Mouse (Mus musculus) hematopoietic stem cell, adult 5-6 weeks (primary cell): Measurements from ENCODE around the gene Catsperz. TPM values are rescaled to one million over a fixed set of nuclear protein-coding genes. Genes with fewer than 3 reads are reported as not detected.

Experiments
- ATAC-seq, 2 experiments: fragments of 125-278 bp in 1 of 2; replicated peaks in 1 of 2; 2 replicates each; pipeline ENCODE4 v1.8.0; 2016 to 2017; ENCODE audit warnings: inconsistent platforms in 2 of 2, mild to moderate bottlenecking in 2 of 2, moderate number of reproducible peaks in 2 of 2, low read depth in 1 of 2, moderate TSS enrichment in 1 of 2; ENCODE audit not compliant: low FRiP score in 2 of 2, poor library complexity in 2 of 2, severe bottlenecking in 2 of 2, insufficient read depth in 1 of 2, low TSS enrichment in 1 of 2
- total RNA-seq: library from RNA; stranded (forward); fragments of 172-1452, 232-1000 nt; gene quantifications from 2 replicates; pipeline ENCODE4 v1.2.3, GENCODE M21; 2017

Catsperz gene
- total RNA-seq, 1 experiment from 2014 or later: not detected

DNA sequence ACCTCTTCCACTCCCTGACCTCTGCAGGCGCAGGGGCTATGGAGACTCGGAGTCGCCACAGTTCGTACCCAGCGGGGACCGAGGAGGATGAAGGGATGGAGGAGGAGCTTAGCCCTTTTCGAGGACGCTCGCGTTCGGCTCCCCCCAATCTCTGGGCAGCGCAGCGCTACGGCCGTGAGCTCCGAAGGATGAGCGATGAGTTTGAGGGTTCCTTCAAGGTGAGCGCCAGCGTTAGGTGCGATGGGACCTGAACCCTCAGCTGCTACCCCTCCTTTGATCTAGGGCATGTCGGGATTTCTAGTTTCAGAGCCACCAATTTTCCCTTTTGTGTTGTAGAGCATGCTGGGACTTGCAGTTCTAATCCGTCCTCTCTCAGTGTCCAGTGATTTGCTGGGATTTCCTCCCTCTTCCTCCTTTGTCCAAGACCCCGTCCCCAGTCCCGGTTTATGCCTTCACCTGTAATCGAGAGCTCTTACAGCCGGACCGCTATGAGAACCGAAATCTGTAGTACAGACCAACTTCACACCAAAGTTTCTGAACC is 25.5 kb upstream of the Catsperz start:
- ATAC-seq: peak in 1 of 2 experiments; percentile 13; a peak in 2 of 4 replicates

DNA sequence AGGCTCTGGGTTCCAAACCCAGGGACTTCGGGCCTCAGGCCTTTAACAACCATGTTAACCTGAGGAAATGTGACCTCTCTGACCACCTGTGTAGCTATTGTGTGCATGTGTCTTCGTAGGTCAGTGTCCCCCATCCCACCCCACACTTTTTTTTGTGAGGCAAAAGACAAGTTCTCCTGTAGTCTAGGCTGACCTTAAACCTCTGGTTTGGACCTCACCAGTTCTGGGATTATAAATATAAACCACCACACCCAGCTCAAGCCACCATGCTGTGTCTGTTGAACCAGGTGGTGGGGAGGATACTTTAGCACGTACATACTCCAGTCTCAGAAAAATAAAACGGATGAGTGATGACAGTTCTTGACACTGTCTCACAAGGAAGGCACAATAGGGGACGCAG is 24.8 kb upstream of the Catsperz start:
- no peak for ATAC-seq

DNA sequence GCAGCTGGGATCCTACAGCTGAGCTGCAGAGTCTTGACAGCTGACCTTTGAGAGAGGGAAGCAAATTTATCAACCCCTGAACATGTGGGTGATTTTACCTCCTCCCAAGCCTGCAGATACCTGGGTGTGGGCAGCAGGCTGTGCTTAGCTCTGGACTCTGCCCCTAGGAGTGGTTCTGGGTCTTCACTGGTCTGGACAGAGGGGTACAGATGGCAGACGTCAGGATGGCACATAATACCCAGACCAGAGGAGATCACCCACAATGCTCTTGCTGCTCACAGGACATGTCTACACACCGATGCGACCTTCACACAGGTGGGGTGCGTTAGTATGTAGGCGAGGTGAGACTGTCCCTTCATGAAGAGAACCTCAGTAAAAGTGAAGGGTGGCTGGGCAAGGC is 24.4 kb upstream of the Catsperz start:
- no peak for ATAC-seq

DNA sequence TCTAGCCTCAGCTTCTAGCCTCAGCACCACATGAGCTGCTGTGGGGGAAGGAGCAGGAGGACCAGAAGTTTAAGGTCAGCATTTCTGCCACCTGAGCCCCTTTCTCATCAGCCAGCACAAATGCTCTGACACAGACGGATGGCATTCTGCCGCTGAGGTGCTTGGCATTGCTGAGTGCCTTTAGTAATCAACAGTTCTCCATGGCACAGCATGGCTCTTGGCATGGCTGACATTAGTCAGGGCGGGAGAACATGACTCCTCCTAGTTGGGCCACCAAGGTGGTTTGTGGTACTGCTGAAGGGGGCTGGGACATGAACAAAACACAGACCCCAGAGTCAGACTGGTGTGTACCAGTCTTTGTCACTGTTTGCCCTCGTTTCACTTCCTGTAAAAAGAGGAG is 23.0 kb upstream of the Catsperz start:
- ATAC-seq: no peak

DNA sequence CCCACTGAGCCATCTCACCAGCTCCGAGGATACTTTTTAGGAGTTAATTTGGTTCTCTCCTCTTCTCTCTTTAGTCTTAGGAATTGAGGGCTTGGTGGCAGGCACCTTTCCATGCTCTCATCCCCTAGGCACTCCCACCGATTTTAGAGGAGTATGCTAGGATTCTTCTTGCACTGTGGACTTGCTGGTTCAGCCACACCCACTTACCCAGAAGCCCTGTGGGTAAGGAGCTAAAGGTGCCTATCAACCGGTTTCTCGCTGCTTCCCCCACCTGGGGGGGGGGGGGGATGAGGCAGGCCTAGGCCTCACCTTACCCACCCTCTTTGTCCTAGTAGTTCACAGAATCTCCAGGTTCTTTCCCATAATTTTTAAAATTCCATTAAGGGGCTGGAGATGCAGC is 22.6 kb upstream of the Catsperz start:
- no peak for ATAC-seq

DNA sequence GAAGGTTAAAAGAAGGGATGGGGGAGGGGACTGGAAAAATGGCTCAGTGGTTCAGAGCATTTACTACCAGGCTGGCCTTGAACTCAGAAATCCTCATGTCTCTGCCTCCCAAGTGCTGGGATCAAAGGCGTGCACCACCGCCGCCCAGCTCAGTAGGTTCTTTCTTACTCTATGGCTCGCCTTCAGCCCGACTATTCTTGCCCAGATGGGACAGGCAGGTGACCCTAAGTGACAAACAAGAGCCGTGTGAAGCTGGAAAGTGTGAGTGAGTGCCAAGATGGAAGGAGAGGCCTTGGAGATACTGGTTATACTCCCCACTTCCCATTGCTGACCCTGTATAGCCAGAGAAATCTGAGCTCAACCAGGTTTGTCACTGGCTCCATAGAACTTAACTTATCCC is 18.5 kb upstream of the Catsperz start:
- no peak for ATAC-seq

DNA sequence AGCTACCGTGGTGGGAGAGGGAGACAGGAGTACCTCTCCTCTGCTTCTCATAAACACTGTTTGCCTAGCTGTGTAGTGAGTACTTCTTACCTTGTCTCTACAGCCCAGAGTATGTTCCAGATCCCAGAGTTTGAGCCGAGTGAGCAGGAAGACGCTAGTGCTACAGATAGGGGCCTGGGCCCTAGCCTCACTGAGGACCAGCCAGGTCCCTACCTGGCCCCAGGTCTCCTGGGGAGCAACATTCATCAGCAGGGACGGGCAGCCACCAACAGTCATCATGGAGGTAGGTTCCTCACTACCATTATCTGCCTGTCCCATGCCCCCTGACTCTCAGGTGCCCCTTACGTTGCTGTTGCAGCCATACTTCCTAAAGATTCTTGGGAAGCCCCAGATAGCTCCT is 17.6 kb upstream of the Catsperz start:
- no peak for ATAC-seq

DNA sequence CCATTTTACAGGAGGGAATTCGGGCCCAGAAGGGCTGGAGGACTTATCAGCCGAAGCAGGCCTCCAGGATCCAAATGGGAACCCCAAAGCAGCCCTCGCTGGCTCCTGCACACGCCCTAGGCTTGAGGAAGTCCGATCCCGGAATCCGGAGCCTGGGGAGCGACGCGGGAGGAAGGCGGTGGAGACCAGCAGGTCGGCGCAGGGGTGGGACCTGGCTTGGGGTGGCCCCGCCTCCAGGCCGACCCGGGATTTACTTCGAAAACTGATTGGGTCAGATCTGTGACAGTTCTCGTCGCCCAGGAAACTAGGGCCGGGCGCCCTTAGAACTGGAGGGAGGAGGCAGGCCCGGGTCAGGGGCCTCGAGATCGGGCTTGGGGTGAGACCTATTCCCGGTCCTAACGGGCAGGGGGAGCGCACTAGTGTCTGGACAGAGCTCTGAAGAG is 17.1 kb upstream of the Catsperz start, which contains the start of gene Gpr137:
Gene Gpr137, minus strand, starts transcription at position 232 of the 443 bp plus-strand sequence.
- ATAC-seq: peak; percentile 82 to 84

DNA sequence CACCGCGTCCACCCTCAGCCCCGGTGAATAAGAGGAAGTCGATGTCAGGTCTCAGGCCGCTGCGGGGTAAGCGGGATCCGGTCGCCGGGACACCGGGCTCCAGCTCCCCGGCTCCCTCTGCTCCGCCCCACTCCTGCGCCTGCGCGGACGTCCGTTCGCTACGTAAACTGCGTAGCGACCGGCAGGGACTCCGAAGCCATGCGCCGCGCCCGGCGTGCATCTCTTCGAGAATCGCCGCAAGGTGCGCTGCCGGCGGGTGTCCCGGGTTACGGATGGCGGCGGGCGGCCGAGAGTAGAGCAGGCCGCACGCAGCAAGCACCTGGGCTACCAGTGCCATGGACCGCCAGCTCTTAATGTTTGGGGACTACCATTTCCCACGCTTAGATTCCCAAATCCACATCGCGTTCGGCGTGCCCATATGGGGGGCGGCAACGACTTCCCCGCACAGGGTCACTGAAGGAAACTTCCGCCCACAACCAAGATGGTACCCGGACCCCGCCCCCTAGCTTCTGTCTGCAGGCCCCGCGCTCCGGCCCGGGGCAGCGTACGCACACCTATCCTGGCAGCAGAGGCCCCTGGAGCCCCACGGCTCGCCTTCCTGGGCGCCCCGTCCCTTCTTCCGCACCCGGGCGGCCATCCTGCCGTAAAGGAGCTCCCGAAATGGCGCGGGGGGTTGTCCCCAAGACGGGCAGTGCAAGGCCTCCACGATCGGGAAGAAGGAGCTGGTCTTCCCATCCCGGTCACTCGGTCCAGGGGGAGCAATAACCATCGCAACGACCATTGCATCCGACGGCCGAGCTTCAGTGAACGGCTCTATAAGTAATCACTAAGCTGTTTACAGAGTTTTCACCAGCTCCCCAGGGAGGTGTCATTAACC is 16.4 kb upstream of the Catsperz start, which contains the start of gene Bad:
Gene Bad, plus strand, starts transcription at position 490 of the 877 bp plus-strand sequence.
- ATAC-seq: peak; percentile 67 to 79

DNA sequence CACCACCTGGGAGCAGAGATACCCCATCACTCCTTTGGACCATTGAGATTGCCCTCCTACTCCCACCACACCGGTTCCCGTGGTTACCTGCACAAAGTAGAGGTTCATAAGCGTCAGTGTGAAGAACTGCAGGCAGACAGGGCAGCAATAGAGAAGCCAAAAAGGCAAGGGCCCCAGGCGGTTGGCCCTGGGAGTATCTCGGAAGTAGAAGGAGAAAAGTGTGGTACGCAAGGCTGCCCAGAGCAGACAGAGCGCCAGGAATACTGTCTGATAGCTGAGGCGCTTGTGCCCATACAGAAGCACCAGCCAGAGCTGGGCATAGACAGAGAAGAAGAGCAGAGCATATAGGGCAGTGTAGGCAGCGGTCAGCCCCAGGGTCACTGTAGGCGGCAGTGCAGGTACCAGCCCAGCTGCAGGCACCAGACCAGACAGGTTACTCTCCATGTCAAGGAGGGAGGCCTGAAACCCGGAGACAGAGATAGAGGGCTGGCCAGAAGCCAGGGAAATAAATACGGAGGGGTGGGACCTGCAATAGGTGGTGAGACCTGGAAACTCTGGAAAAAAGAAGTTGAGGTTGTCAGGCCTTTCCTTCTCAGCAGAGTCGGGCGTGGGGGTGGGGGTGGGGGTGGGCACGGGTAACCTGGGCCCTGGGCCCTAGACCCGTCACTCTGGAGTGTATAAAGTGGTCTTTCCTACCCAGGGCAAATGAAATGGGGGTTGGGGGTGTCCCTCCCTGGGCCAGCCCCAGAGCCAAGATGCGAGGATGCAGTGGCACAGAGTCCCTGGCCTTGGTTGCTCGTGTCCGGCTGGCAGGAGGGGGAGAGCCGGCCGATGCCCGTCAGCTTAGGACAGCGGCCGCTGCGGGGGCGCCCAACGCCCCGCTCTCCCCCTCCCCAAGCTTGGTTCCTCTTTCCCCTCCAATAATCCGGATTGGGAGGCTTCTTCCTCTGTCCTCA is 15.5 kb upstream of the Catsperz start:
- peak in 1 of 2 experiments; percentile 10; a peak in 1 of 4 replicates for ATAC-seq

DNA sequence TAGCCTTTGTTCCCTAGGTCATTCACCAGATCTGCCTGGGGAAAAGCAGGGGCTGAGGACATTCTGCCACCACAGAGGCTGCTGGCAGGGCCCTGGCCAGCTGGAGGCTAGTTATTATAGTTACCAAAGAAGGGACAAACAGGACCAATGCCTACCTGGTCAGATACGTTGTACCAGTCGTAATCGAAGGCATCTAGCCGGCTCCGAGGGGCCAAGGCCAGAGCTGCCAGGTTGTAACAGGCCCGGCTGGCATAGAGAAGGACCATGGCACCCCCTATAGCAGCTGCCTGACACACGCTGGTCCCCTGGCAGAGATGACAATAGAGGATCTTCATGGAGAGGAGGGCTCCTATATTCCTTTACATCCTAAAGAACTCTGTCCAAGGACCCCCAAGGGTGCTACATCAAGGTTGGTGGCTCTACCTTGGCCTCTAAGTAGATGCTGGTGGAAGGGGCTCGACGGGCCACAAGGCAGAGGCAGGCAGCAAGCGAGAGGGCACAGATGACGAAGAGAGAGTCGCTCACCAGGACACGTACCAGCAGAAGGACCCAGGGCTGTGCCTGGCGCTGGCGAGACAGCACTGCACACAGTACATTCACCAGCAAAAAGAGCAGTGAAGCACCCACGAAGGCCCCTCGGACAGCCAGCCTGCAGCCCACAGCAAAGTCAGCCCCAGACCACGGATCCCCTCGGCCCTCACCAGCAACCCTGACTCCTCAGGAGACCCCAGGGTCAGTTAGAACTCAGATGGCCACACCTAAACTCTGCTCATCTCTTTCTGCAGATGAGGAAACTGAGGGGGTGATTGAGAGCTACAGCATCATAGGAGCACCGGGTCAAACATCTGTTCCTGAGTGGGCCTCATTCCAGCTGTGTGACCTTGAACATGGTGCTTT is 14.2 kb upstream of the Catsperz start:
- ATAC-seq: no peak

DNA sequence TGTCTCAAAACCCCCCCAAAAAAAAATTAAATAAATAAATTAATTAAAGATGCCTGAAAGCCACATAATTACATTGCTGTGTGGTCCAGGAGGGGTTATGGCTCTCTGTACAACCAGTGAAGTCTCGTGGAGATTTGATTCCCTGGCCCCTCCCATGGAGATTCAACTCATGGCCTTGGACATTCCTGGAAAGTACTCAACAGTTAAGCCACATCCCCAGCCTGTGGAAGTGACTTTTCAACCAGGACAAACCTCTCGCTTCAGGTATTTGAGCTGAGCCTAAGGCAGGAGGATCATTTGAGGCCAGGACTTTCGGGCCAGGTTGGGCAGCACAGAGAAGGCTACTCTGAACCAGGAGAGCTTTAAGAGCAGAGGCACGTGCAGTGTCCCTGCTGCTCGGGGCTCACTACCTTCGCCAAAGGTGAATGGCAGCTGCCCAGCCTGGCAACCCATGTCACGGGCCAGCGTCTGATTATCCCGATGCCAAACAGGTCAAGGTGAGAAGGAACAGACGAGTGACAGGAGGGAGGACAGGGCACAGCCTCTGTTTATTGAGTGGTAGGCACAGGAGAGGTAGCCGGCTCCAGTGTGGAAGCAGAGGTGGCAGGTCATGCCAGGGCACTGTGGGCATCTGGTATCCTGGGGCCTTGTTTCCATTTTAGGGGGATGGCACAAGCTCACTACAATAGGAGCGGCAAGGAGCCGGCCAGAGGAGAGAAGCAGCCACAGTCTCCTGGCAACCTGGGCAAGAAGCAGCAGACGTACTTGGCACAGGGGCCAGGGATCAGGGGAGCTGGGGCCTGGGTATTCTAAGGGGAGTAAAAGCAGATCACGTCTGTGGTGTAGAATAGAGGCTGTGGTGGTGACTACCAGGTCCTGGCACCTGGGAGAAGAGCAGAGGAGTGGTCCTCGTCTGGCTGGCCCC is 12.6 kb upstream of the Catsperz start:
- no peak for ATAC-seq

DNA sequence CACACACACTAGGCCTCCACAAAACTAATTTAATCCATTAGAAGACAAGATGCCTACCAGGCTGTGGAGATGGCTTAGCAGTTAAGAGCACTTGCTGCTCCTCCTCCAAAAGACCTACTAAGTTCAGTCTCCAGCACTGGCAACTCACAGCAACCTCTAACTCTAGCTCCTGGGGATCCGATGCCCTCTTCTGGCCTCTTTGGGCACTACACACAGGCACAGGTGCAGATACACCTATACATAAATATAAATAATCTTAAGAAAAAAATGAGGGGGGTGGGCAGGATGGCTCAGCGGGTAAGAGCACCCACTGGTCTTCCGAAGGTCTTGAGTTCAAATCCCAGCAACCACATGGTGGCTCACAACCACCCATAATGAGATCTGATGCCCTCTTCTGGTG is 11.1 kb upstream of the Catsperz start:
- no peak for ATAC-seq

DNA sequence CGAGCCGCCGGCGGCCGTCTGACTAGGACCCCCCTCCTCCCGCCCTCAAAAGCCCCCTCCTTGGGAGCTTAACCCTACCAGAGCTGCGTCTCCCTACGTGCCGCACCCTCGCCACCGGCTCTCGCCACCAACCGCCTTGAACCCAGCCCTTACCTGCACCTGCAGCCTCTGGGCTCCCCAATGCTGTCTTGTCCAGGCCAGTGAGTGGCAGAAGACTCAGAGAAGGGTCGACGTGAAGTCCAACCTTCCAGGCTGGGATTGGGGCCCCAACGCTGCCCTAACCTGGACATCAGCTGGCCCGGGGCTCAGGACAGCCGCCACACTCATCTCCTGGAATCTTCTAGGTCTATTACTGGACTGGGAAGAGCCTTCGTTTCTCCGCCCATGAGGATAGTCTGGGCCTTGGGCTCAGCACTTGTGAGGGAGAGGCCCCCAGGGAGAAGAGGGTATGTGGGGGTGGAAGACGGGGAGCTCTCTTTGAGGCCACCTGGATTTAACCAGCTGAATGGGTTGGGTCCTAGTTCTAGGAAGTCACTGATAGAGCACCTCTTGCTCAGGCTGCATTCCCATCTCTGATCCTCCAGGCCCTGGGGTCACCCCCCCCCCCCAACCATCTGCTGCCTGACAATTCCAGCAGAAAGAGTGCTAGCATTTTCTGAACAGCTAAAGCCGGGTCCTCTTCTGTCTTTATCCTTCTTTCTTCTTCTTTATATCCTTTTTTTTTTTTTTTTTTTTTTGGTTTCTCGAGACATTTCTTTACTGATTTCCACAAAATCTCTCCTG is 9.2 kb upstream of the Catsperz start, which contains the start of gene Kcnk4:
Gene Kcnk4, minus strand, starts transcription at position 321 of the 783 bp plus-strand sequence.
- ATAC-seq: no peak
